Mouse (Mus musculus) liver, adult 2 months (tissue): ENCODE measurements around the gene Ubxn6.

Experiments
- CTCF ChIP-seq: fragments of 200-500 bp; IDR thresholded peaks from 2 replicates; pipeline ENCODE4 v1.5.1; 2011; ENCODE audit warnings: low read depth, low read length, control low read depth
- POLR2A ChIP-seq: fragments of 200-500 bp; IDR thresholded peaks from 2 replicates; pipeline ENCODE4 v1.6.1; 2011; ENCODE audit warnings: low read length, control low read depth; ENCODE audit not compliant: insufficient read depth; ENCODE audit errors: extremely low read depth

GRCm38 (mm10) chr17:56102158-56102557 is 27.3 kb upstream of the Ubxn6 start:
- TF ChIP-seq CTCF = no peak
- no peak for TF ChIP-seq POLR2A
